Mouse (Mus musculus) left cerebral cortex, adult 11 months (tissue): ENCODE data around the gene Olfr283.
A peak's percentile ranks its signal among the peaks of the same experiment; 100 is the strongest.
"Not testable (repeated sequence)": the region's sequence is repeated elsewhere in the genome, so short reads cannot be mapped to it uniquely, and the experiment has no call there.

Source experiments
- DNase-seq: peaks from one replicate; pipeline ENCODE4 v3.0.0; 2022; ENCODE audit warnings: low spot score

The Olfr283 gene

GRCm38 (mm10) chr15:98380846-98381245 lies at the start of gene Olfr283:
Olfr283 (minus strand) TSS chr15:98380946.
- no peak for DNase-seq

GRCm38 (mm10) chr15:98425188-98425587 lies 44.4 kb upstream of the Olfr283 start:
- DNase-seq: no peak

DNA sequence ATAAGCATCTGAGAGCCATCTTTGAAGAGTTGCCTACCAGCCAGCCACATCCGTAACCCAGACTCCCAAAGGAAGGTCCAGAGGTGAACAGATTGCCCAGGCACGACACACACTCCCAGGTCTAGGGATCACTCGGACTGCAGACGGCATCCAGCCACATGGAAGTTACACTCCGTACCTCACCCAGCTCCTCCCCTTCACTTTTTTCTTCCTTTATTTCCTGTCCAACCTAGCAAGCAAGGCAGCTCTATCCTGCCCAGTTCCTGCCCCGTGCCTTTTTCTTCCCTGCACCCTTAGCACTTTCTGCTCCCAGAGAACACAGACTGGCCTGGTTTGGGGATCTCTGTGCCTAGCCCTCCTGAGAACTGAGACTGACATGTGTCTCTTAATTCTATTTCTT lies 44.0 kb upstream of the Olfr283 start:
- DNase-seq: no peak

DNA sequence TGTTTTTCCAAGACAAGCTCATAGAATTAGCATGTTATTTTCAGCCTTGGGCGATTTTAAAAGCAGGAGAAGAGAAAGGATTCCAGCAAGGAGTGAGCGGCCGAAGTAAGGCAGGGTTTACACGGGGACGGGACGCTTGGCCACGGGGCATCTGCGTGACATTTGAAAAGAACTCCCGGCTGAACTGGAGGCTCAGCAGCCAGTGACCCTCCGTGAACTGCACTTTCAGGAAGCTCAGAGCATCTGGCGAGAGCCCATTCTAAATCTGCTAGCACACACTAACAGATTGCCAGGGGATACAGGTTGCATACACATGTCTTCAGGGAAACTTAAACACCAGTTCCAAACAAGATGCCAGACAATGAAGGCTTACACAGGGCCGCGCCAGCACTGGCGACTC lies 43.6 kb upstream of the Olfr283 start:
- no peak for DNase-seq

GRCm38 (mm10) chr15:98420897-98421296 lies 40.2 kb upstream of the Olfr283 start:
- DNase-seq: no peak

DNA sequence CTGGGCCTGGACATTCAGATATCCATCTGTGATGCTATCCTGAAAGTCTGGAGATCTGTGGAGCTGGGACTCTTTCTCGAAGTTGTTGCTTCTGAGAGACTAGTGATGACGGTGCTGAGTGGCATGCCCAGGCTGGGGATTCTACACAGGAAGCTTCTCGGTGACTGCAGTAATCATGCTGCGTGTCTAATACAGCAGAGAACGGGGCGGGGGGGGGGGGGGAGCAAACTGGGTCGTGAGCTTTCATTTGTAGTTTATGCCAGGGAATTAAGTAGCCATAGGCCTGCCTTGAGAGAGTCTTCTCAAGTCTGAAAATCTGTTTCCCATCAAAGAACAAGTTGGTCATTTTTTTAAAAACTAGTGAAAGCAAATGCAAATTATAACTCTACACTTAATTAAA lies 37.4 kb upstream of the Olfr283 start:
- no peak for DNase-seq

- DNase-seq: not testable (repeated sequence)
Observed at GRCm38 (mm10) chr15:98417285-98417684, 36.5 kb upstream of the Olfr283 start.

DNA sequence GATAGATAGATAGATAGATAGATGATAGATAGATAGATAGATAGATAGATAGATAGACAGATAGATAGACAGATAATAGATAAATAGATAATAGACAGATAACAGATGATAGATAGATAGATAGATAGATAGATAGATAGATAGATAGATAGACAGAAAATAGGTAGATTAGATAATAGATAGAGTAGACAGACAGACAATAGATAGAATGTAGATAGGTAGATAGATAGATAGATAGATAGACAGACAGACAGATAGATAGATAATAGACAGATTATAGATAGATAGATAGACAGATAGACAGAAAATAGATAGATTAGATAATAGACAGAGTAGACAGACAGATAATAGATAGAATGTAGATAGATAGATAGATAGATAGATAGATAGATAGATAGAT lies 36.1 kb upstream of the Olfr283 start:
- not testable (repeated sequence) for DNase-seq

DNA sequence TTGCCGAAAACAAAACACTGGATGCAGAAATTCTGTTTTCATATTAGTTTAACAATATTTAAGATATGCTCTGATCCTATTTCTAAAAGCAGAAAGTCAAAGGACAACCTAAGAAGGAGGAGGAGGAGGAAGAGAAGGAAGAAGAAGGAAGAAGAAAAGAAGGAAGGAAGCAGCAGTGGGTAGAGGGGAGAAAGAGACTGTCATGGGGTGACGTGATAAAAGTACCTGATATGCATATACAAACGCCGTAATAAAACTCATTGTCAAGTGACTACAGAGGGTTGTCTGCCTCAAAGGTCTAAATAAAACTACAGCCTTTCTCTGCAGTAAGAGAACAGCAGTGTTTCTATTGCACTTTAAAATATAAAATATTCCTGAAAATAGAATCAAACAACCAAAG lies 35.2 kb upstream of the Olfr283 start:
- DNase-seq: no peak

DNA sequence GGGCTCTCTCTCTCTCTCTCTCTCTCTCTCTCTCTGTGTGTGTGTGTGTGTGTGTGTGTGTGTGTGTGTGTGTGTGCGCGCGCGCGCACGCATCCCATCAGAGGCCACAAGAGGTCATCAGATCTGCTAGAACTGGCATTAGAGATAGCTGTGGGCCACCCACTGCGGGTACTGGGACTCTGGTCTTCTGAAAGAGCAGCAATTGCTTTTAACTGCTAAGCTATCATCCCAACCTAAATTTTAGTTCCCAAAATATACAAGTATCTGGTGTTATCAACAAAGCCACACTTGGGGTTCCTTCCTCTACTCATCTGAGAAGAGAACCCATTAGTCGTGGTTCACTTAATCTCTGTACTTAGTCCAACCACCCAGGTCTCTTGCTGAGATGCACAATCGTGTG lies 29.5 kb upstream of the Olfr283 start:
- no peak for DNase-seq

- DNase-seq: no peak
Observed at GRCm38 (mm10) chr15:98409635-98410034, 28.9 kb upstream of the Olfr283 start.

DNA sequence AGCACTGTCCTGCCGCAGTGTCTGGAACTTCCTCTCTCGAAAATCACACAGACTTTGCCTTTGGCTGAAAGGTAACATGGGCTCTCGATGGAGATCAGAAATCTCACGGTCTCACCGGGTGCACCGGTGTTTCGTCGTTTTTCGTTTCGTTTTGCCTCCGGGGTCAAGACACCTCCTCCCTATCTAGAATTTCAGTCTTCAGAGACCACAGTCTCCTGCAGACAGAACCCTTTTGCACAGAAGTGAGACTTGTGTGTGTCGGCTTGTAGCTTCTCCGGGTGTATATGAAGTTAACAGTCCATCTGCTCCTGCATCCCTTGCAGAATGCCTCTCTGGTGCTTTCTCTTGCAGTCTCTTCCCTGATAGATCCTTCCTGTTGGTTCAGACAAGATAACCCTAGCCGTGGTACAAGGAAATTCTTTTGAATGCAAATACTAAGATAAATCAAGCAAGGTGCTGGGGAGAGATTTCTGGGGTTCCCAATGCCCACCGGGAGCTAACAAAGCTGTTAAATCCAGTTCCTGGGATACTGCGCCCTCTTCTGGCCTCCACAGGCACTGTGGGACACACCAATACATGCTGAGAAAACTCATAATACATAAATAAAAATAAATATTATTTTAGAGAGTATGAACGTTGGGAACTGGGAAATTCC lies 27.8 kb upstream of the Olfr283 start:
- DNase-seq: no peak

DNA sequence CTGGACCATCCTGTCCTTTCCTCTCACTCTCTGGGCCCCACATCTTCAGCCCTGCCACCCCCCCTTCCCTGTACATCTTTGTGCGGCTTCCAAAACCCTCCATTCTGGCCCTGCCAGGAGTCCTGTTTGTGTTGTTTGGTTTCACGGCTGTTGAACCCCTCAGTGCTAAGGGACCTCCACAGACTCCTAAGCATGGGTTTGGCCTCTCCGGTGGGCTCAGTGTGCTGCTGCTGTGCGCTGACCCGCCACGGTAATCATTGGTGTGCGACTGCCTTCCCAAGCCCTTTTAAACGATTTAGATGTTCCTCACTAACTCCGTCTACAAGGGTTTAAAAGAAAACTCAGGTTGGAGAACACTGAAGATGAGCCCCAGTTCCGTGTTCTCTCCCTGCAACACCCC lies 21.6 kb upstream of the Olfr283 start:
- no peak for DNase-seq

- no peak for DNase-seq
Observed at GRCm38 (mm10) chr15:98397136-98397535, 16.4 kb upstream of the Olfr283 start.

- no peak for DNase-seq
Observed at GRCm38 (mm10) chr15:98391903-98392187, 11.1 kb upstream of the Olfr283 start.

DNA sequence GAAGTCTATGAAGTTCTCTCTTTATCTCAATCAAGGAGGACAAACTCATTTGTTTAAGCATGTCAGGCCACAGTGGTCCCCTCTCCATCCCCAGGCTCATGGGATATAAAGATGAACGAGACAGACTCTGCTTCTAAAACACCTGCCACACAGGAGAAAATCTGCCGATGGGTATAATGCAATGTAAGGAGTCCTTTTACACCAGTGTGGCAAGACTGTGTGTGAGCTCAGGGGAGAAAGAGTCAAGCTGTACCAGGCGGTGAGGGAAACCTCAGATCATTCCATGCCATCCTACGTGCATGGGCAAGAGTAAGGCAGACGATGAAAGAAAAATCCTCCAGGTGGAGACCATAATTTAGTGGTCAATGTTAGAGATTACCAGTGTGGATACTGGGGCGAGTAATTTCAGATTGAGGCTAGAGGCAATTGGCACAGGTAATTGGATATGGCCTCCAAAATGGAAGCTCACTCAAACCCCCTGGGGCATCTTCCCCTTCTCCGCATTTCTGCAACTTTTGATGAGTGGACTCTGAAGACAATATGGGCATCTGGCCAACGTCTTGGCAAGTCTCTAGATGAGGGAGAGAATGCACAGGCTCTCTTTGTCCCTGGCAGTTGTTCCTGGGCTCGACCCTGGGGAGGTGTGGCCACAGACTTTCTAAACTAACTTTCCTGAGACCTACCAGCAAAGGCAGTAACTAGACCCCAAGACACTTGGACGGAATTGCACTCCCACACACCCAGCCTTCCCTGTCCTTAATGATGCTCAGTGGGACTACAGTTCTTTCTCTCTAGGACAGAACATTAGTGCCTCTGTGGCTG lies 10.5 kb upstream of the Olfr283 start:
- no peak for DNase-seq

GRCm38 (mm10) chr15:98389796-98390195 lies 9.1 kb upstream of the Olfr283 start:
- peak; percentile 32 for DNase-seq

DNA sequence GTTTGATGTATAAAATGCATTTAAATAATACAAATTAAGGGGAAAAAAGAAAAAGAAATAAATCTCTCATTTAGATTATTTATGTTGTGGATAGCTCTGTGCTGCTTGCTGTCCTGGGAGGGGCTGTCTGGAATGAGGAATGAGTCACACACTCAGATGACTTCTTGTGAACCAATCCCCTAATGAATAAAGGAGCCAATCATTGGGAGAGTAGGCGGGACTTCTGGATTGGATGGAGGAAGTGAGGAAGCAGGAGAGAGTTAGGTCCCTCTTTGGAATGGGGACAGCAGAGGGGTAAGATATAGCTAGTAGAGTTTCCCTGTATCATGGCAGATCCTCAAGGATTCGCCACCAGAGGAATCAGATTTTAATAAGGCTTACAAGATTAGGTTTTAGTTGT lies 6.9 kb upstream of the Olfr283 start:
- no peak for DNase-seq

- no peak for DNase-seq
Observed at GRCm38 (mm10) chr15:98378209-98378608, 2.5 kb downstream of the Olfr283 start.

DNA sequence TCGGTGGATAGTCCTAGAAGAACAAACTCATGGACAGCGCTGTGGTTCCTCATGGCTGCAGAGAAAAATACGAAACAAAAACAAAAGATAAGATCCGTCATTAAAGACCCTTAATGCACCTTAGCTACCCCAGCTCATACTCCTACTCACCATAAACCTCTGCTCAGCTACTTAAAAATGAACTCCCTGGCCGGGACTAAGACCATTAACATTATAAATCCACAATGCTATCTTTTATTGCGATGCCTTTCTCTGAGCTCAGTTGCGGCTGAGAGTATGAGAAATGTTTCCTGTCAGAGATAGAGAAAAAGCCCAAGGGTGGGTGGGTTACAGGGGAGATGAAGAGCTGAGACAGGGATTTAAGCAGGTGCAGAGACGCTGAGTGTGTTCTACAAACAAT lies 39.9 kb downstream of the Olfr283 start, which contains the start of gene Olfr284:
TSS of gene Olfr284 (minus strand) at position 101 of the 400 bp plus-strand sequence.
- DNase-seq: no peak
